Mouse (Mus musculus) frontal cortex, postnatal 25 days (tissue): ENCODE measurements around the gene Gdf2.
A peak's percentile ranks its signal among the peaks of the same experiment; 100 is the strongest.

Experiments
- DNase-seq, 2 experiments: peaks; one replicate each; pipeline ENCODE4 v3.0.0; 2022; ENCODE audit warnings: low spot score in 2 of 2

Gdf2 gene

GRCm38 (mm10) chr14:33940739-33941138, at the start of gene Gdf2:
Gene Gdf2 (plus strand): TSS chr14:33941039.
- DNase-seq, result no peak

- no peak for DNase-seq
Observed at GRCm38 (mm10) chr14:33891507-33891906, 49.3 kb upstream of the Gdf2 start.

GRCm38 (mm10) chr14:33895777-33896176, 45.1 kb upstream of the Gdf2 start:
- DNase-seq, result no peak

- DNase-seq, result no peak
Observed at GRCm38 (mm10) chr14:33896628-33897300, 44.1 kb upstream of the Gdf2 start.

- no peak for DNase-seq
Observed at GRCm38 (mm10) chr14:33902783-33903182, 38.1 kb upstream of the Gdf2 start.

GRCm38 (mm10) chr14:33903199-33903598, 37.6 kb upstream of the Gdf2 start:
- DNase-seq, result no peak

- DNase-seq, result no peak
Observed at GRCm38 (mm10) chr14:33904851-33905250, 36.0 kb upstream of the Gdf2 start.

- peak in 1 of 2 experiments; percentile 39 for DNase-seq
Observed at GRCm38 (mm10) chr14:33913727-33914126, 27.1 kb upstream of the Gdf2 start.

- DNase-seq, result no peak
Observed at GRCm38 (mm10) chr14:33914206-33914605, 26.6 kb upstream of the Gdf2 start.

GRCm38 (mm10) chr14:33920727-33921559, 19.9 kb upstream of the Gdf2 start:
- no peak for DNase-seq

- no peak for DNase-seq
Observed at GRCm38 (mm10) chr14:33922771-33923167, 18.1 kb upstream of the Gdf2 start.

GRCm38 (mm10) chr14:33923168-33924070, 17.4 kb upstream of the Gdf2 start, which contains the start of gene Gdf10:
Gene Gdf10 (plus strand): TSS chr14:33923587.
- DNase-seq, result peak in 1 of 2 experiments; percentile 25

- no peak for DNase-seq
Observed at GRCm38 (mm10) chr14:33931853-33932252, 9.0 kb upstream of the Gdf2 start.

GRCm38 (mm10) chr14:33932935-33933703, 7.7 kb upstream of the Gdf2 start:
- peak; percentile 48 to 56 for DNase-seq

GRCm38 (mm10) chr14:33933778-33934317, 7.0 kb upstream of the Gdf2 start:
- DNase-seq, result peak; percentile 54 to 57

- peak; percentile 68 to 71 for DNase-seq
Observed at GRCm38 (mm10) chr14:33939117-33939516, 1.7 kb upstream of the Gdf2 start.

- no peak for DNase-seq
Observed at GRCm38 (mm10) chr14:33942222-33942621, 1.4 kb downstream of the Gdf2 start.

GRCm38 (mm10) chr14:33946125-33946524, 5.3 kb downstream of the Gdf2 start:
- DNase-seq, result no peak

GRCm38 (mm10) chr14:33952233-33952981, 11.6 kb downstream of the Gdf2 start:
- no peak for DNase-seq

- no peak for DNase-seq
Observed at GRCm38 (mm10) chr14:33953761-33954160, 12.9 kb downstream of the Gdf2 start, which contains the start of gene Rbp3. Gene Rbp3 (plus strand): TSS chr14:33954003.
